Mouse (Mus musculus): Measurements from ENCODE around the gene Fahd1. TPM values are rescaled to one million over a fixed set of nuclear protein-coding genes. Genes with fewer than 3 reads are reported as not detected.
A peak's percentile ranks its signal among the peaks of the same experiment; 100 is the strongest.

Gene Fahd1
- polyA plus RNA-seq, 1 experiment from 2014 or later, result 46.3 TPM

- H3K4me1 ChIP-seq (ENCODE audit: control insufficient read depth, low read depth, low read length), result peaks cover 39% of the 10 kb centered on the region
Observed at GRCm38 (mm10) chr17:24894061-24894994, 44.2 kb upstream of the Fahd1 start.

GRCm38 (mm10) chr17:24893276-24893675, 43.1 kb upstream of the Fahd1 start:
- no peak for ATAC-seq (ENCODE audit: low read depth)
- H3K9ac ChIP-seq (ENCODE audit: low read depth, low read length), result no peak overlapping the region
- H3K4me3 ChIP-seq (ENCODE audit: low read depth, low read length), result no peak overlapping the region

More at GRCm38 (mm10) chr17:24894061-24894994, 44.2 kb upstream of the Fahd1 start:
- ATAC-seq (ENCODE audit: low read depth), result peak; percentile 12
- Histone ChIP-seq H3K9me3 (replicated peaks; ENCODE audit: control insufficient read depth, low read length) (no peaks in the 10 kb centered on the region), H3K4me3 (ENCODE audit: low read depth, low read length) (peak overlapping the region; percentile 96), H3K27me3 (ENCODE audit: control insufficient read depth, insufficient read depth, low read depth, low read length) (no peaks in the 10 kb centered on the region), H3K9ac (ENCODE audit: low read depth, low read length) (peak overlapping the region; percentile 93), H3K4me2 (ENCODE audit: low read depth, low read length) (peak overlapping the region; percentile 96), H3K36me3 (ENCODE audit: control insufficient read depth, insufficient read depth) (peaks cover 50% of the 10 kb centered on the region), H3K27ac (ENCODE audit: low read length) (peak overlapping the region; percentile 87)
- 7% methylated on average over 31 of the region's 31 CpGs for WGBS (ENCODE audit: insufficient replicate concordance)

DNA sequence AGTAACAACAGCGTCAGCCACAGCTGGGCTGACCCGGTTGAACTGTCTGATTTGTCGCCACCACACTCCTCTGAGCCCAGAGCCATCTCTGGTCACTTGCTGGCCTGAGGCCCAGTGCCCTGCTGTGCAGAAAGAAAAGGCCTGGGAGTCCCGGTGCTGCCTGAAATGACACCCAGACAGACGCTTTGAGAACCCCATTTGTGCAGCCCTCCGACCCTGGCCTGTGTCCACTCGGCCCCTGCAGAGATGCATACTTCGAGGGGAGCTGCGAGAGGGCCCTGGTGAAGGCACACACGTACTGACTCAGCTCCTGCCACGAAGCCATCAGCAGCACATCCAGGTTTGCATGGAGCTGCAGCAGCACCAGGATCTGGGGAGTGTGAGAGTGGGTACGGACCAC, 42.6 kb upstream of the Fahd1 start:
- Histone ChIP-seq H3K27ac (ENCODE audit: low read length) (no peak overlapping the region), H3K9ac (ENCODE audit: low read depth, low read length) (no peak overlapping the region), H3K4me2 (ENCODE audit: low read depth, low read length) (no peak overlapping the region), H3K4me3 (ENCODE audit: low read depth, low read length) (no peak overlapping the region), H3K9me3 (replicated peaks; ENCODE audit: control insufficient read depth, low read length) (no peaks in the 10 kb centered on the region), H3K36me3 (ENCODE audit: control insufficient read depth, insufficient read depth) (peaks cover 47% of the 10 kb centered on the region), H3K4me1 (ENCODE audit: control insufficient read depth, low read depth, low read length) (peaks cover 46% of the 10 kb centered on the region), H3K27me3 (ENCODE audit: control insufficient read depth, insufficient read depth, low read depth, low read length) (no peaks in the 10 kb centered on the region)
- ATAC-seq (ENCODE audit: low read depth), result no peak
- 86% methylated on average over 12 of the region's 12 CpGs for WGBS (ENCODE audit: insufficient replicate concordance)

More at GRCm38 (mm10) chr17:24893276-24893675, 43.1 kb upstream of the Fahd1 start:
- H3K4me1 ChIP-seq (ENCODE audit: control insufficient read depth, low read depth, low read length), result peaks cover 44% of the 10 kb centered on the region
- no peaks in the 10 kb centered on the region for H3K9me3 ChIP-seq (replicated peaks; ENCODE audit: control insufficient read depth, low read length)
- H3K36me3 ChIP-seq (ENCODE audit: control insufficient read depth, insufficient read depth), result peaks cover 45% of the 10 kb centered on the region
- 93% methylated on average over 2 of the region's 2 CpGs for WGBS (ENCODE audit: insufficient replicate concordance)
- H3K4me2 ChIP-seq (ENCODE audit: low read depth, low read length), result no peak overlapping the region; the same call in 1 of the 2 replicates
- H3K27me3 ChIP-seq (ENCODE audit: control insufficient read depth, insufficient read depth, low read depth, low read length), result no peaks in the 10 kb centered on the region
- no peak overlapping the region for H3K27ac ChIP-seq (ENCODE audit: low read length)

DNA sequence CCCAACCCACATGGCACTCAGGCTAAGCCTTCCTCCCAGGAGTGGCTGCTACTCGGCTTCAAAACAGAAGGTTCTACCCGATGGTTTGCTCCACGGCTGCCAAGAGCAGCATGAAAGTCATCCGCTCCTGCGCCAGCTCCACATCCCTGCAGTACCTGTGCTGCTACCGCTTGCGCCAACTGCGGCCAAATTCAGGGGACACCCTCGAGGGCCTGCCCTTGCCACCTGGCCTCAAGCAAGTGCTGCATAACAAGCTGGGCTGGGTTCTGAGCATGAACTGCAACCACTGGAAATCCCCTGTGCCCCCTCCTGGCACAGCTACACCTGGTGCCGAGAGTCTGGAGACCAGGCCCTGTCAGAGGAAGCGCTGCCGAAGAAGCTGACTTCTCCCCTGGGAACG, 41.2 kb upstream of the Fahd1 start:
- no peak overlapping the region for H3K9ac ChIP-seq (ENCODE audit: low read depth, low read length)
- no peak for ATAC-seq (ENCODE audit: low read depth)
- H3K36me3 ChIP-seq (ENCODE audit: control insufficient read depth, insufficient read depth), result peaks cover 47% of the 10 kb centered on the region
- H3K27ac ChIP-seq (ENCODE audit: low read length), result no peak overlapping the region
- H3K4me1 ChIP-seq (ENCODE audit: control insufficient read depth, low read depth, low read length), result peaks cover 40% of the 10 kb centered on the region
- WGBS (ENCODE audit: insufficient replicate concordance), result 84% methylated on average over 13 of the region's 13 CpGs
- no peak overlapping the region for H3K4me3 ChIP-seq (ENCODE audit: low read depth, low read length)
- H3K27me3 ChIP-seq (ENCODE audit: control insufficient read depth, insufficient read depth, low read depth, low read length), result no peaks in the 10 kb centered on the region
- no peak overlapping the region for H3K4me2 ChIP-seq (ENCODE audit: low read depth, low read length)
- no peaks in the 10 kb centered on the region for H3K9me3 ChIP-seq (replicated peaks; ENCODE audit: control insufficient read depth, low read length)

GRCm38 (mm10) chr17:24890151-24891092, 40.3 kb upstream of the Fahd1 start:
- H3K4me1 ChIP-seq (ENCODE audit: control insufficient read depth, low read depth, low read length), result peaks cover 35% of the 10 kb centered on the region
- H3K36me3 ChIP-seq (ENCODE audit: control insufficient read depth, insufficient read depth), result peaks cover 47% of the 10 kb centered on the region
- H3K9me3 ChIP-seq (replicated peaks; ENCODE audit: control insufficient read depth, low read length), result no peaks in the 10 kb centered on the region
- WGBS (ENCODE audit: insufficient replicate concordance), result 86% methylated on average over 19 of the region's 19 CpGs
- H3K27ac ChIP-seq (ENCODE audit: low read length), result peak overlapping the region; percentile 8; the same call in 1 of the 2 replicates
- H3K9ac ChIP-seq (ENCODE audit: low read depth, low read length), result no peak overlapping the region
- no peaks in the 10 kb centered on the region for H3K27me3 ChIP-seq (ENCODE audit: control insufficient read depth, insufficient read depth, low read depth, low read length)
- no peak overlapping the region for H3K4me3 ChIP-seq (ENCODE audit: low read depth, low read length)
- H3K4me2 ChIP-seq (ENCODE audit: low read depth, low read length), result no peak overlapping the region
- ATAC-seq (ENCODE audit: low read depth), result no peak

GRCm38 (mm10) chr17:24888862-24889261, 38.7 kb upstream of the Fahd1 start:
- Histone ChIP-seq H3K27ac (ENCODE audit: low read length) (no peak overlapping the region), H3K27me3 (ENCODE audit: control insufficient read depth, insufficient read depth, low read depth, low read length) (no peaks in the 10 kb centered on the region), H3K36me3 (ENCODE audit: control insufficient read depth, insufficient read depth) (peaks cover 49% of the 10 kb centered on the region), H3K4me2 (ENCODE audit: low read depth, low read length) (peak overlapping the region; percentile 75; the same call in 1 of the 2 replicates), H3K9ac (ENCODE audit: low read depth, low read length) (no peak overlapping the region), H3K9me3 (replicated peaks; ENCODE audit: control insufficient read depth, low read length) (no peaks in the 10 kb centered on the region), H3K4me3 (ENCODE audit: low read depth, low read length) (no peak overlapping the region), H3K4me1 (ENCODE audit: control insufficient read depth, low read depth, low read length) (peaks cover 35% of the 10 kb centered on the region)
- no peak for ATAC-seq (ENCODE audit: low read depth)
- WGBS (ENCODE audit: insufficient replicate concordance), result 86% methylated on average over 3 of the region's 3 CpGs

DNA sequence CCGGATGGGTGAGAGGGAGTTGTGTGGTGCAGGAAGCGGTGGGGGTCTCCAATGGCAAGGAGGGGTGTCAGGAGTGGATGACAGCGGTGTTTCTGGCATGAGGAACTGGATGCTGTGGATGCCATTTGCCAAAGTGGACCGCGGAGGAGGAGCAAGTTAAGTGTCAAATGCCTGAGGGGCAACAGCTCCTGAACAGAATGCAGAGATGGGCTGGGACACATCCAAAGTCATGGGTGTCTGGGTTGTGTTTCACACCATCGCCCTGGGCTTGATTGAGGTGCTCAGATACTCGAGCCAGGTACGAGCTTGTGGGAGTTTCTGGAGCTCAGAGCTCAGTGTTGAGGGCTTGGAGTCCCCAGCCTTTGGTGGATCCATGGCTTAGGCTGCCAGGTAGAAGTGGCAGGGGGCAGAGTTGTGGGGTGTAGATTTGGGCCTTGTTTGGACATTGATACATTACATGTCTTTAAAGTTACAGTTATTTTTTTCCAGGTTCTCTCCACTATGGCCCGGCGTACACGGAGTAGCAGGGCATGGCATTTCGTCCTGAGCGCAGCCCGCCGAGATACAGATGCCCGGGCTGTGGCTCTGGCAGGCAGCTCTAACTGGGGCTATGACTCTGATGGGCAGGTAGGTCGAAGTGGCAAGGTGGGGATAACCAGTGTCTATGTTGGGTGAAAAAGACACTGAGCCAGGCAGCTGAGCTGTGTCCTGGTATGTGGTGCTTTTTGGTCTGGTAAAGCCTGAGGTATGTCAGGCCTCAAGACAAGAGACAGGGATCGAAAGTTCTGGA, 37.3 kb upstream of the Fahd1 start:
- no peak for ATAC-seq (ENCODE audit: low read depth)
- WGBS (ENCODE audit: insufficient replicate concordance), result 54% methylated on average over 18 of the region's 18 CpGs
- peak overlapping the region; percentile 92 for H3K27ac ChIP-seq (ENCODE audit: low read length)

GRCm38 (mm10) chr17:24886932-24887271, 36.7 kb upstream of the Fahd1 start:
- H3K27ac ChIP-seq (ENCODE audit: low read length), result peak overlapping the region; percentile 92
- peak overlapping the region; percentile 98 for H3K9ac ChIP-seq (ENCODE audit: low read depth, low read length)
- peak overlapping the region; percentile 75 for H3K4me2 ChIP-seq (ENCODE audit: low read depth, low read length)
- H3K4me1 ChIP-seq (ENCODE audit: control insufficient read depth, low read depth, low read length), result peaks cover 28% of the 10 kb centered on the region
- H3K27me3 ChIP-seq (ENCODE audit: control insufficient read depth, insufficient read depth, low read depth, low read length), result no peaks in the 10 kb centered on the region
- peaks cover 52% of the 10 kb centered on the region for H3K36me3 ChIP-seq (ENCODE audit: control insufficient read depth, insufficient read depth)
- peak; percentile 15 for ATAC-seq (ENCODE audit: low read depth)
- H3K4me3 ChIP-seq (ENCODE audit: low read depth, low read length), result peak overlapping the region; percentile 94
- WGBS (ENCODE audit: insufficient replicate concordance), result under 1% methylated on average over 18 of the region's 18 CpGs
- no peaks in the 10 kb centered on the region for H3K9me3 ChIP-seq (replicated peaks; ENCODE audit: control insufficient read depth, low read length)

More for the DNA sequence above, 37.3 kb upstream of the Fahd1 start:
- Histone ChIP-seq H3K4me1 (ENCODE audit: control insufficient read depth, low read depth, low read length) (peaks cover 28% of the 10 kb centered on the region), H3K9me3 (replicated peaks; ENCODE audit: control insufficient read depth, low read length) (no peaks in the 10 kb centered on the region), H3K4me2 (ENCODE audit: low read depth, low read length) (peak overlapping the region; percentile 75), H3K27me3 (ENCODE audit: control insufficient read depth, insufficient read depth, low read depth, low read length) (no peaks in the 10 kb centered on the region), H3K9ac (ENCODE audit: low read depth, low read length) (peak overlapping the region; percentile 98), H3K4me3 (ENCODE audit: low read depth, low read length) (peak overlapping the region; percentile 94), H3K36me3 (ENCODE audit: control insufficient read depth, insufficient read depth) (peaks cover 53% of the 10 kb centered on the region)

All from liver, embryonic 16.5 days (tissue).